Mouse (Mus musculus) myocyte (in vitro differentiated cells): ENCODE results near the gene Slc39a13. TPM values are rescaled to one million over a fixed set of nuclear protein-coding genes. Genes with fewer than 3 reads are reported as not detected.

ENCODE experiments used
- H3K27me3 ChIP-seq: one replicate; pipeline ENCODE4 v1.6.1; 2011; ENCODE audit not compliant: control insufficient read depth, insufficient read depth, insufficient read length
- H3K36me3 ChIP-seq: one replicate; pipeline ENCODE4 v1.6.1; 2011; ENCODE audit not compliant: control insufficient read depth, insufficient read depth
- H3K4me2 ChIP-seq: one replicate; pipeline ENCODE4 v1.6.1; 2011; ENCODE audit warnings: low read depth, control low read depth
- H3K4me3 ChIP-seq: one replicate; pipeline ENCODE4 v1.5.1; 2011; ENCODE audit warnings: mild to moderate bottlenecking, control low read depth, moderate library complexity
- H3K79me2 ChIP-seq: one replicate; pipeline ENCODE4 v1.6.1; 2011; ENCODE audit not compliant: control insufficient read depth, insufficient read depth
- H3ac ChIP-seq: one replicate; pipeline ENCODE4 v1.6.1; 2011; ENCODE audit not compliant: control insufficient read depth, insufficient read length
- CEBPB ChIP-seq: IDR thresholded peaks from 2 replicates; pipeline ENCODE4 v1.6.1; 2011; ENCODE audit warnings: mild to moderate bottlenecking, moderate library complexity; ENCODE audit not compliant: poor library complexity, insufficient read depth, severe bottlenecking
- E2F4 ChIP-seq: IDR thresholded peaks from one replicate; pipeline ENCODE4 v1.6.1; 2011; ENCODE audit warnings: mild to moderate bottlenecking, control low read depth, moderate library complexity; ENCODE audit not compliant: insufficient read depth
- MAX ChIP-seq: IDR thresholded peaks from one replicate; pipeline ENCODE4 v1.6.1; 2011; ENCODE audit warnings: low read depth, mild to moderate bottlenecking, control low read depth
- MYOD1 ChIP-seq, 3 experiments: IDR thresholded peaks; one replicate each; pipeline ENCODE4 v1.6.1; 2011; ENCODE audit warnings: control low read depth in 2 of 3, low read depth in 2 of 3, mild to moderate bottlenecking in 2 of 3, moderate library complexity in 1 of 3; ENCODE audit not compliant: insufficient read length in 2 of 3, control insufficient read depth in 1 of 3
- MYOG ChIP-seq, 3 experiments: IDR thresholded peaks; one replicate each; pipeline ENCODE4 v1.6.1; 2011; ENCODE audit warnings: control low read depth in 2 of 3, low read depth in 2 of 3, mild to moderate bottlenecking in 2 of 3; ENCODE audit not compliant: insufficient read length in 2 of 3, control insufficient read depth in 1 of 3, insufficient read depth in 1 of 3
- POLR2A ChIP-seq: IDR thresholded peaks from one replicate; pipeline ENCODE4 v1.6.1; 2011; ENCODE audit warnings: low read depth, mild to moderate bottlenecking, control low read depth, moderate library complexity; ENCODE audit not compliant: insufficient read length
- POLR2AphosphoS2 ChIP-seq: IDR thresholded peaks from one replicate; pipeline ENCODE4 v1.6.1; 2011; ENCODE audit warnings: low read depth, control low read depth; ENCODE audit not compliant: insufficient read length
- REST ChIP-seq: IDR thresholded peaks from one replicate; pipeline ENCODE4 v1.6.1; 2011; ENCODE audit warnings: mild to moderate bottlenecking, control low read depth, moderate library complexity; ENCODE audit not compliant: insufficient read depth, insufficient read length
- SRF ChIP-seq: IDR thresholded peaks from one replicate; pipeline ENCODE4 v1.6.1; 2011; ENCODE audit warnings: low read depth; ENCODE audit not compliant: control insufficient read depth, insufficient read length
- TCF12 ChIP-seq: IDR thresholded peaks from one replicate; pipeline ENCODE4 v1.6.1; 2011; ENCODE audit warnings: mild to moderate bottlenecking, control low read depth; ENCODE audit not compliant: poor library complexity, insufficient read depth, severe bottlenecking
- TCF3 ChIP-seq: IDR thresholded peaks from one replicate; pipeline ENCODE4 v1.6.1; 2011; ENCODE audit warnings: low read depth, control low read depth; ENCODE audit not compliant: insufficient read length
- USF1 ChIP-seq: IDR thresholded peaks from one replicate; pipeline ENCODE4 v1.6.1; 2011; ENCODE audit warnings: low read depth, mild to moderate bottlenecking, control low read depth, moderate library complexity
- polyA plus RNA-seq: library from polyadenylated mRNA; unstranded; fragments of >200 nt; fragmentation: generic; extraction: Trizol; gene quantifications from one replicate; pipeline ENCODE4 v1.2.1, GENCODE M21; 2012; ENCODE audit warnings: missing spikeins

The Slc39a13 gene
- polyA plus RNA-seq, 1 experiment = 41.1 TPM

DNA sequence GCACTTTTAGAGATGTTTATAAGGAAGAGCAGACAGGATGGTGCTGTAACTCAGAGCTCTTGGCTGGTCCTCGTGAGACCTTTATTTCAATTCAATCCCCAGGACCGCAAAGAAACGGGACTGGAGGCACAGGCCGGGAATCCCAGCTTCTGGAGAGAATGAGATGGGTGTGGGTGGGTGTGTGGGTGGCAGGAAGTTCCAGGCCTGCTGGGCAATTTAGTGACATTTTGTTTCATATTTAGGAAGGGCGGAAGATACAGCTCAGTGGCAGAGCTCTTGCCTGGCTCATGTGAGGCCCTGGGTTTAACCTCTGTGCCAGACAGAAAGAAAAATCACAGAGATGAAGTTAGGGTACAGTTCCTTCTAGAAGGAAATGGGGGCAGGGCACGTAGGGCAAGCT lies 20.0 kb upstream of the Slc39a13 start:
- H3K36me3 ChIP-seq = no peaks in the 10 kb centered on the region
- H3K27me3 ChIP-seq = no peaks in the 10 kb centered on the region
- H3ac ChIP-seq = no peak overlapping the region
- H3K4me2 ChIP-seq = no peak overlapping the region
- H3K79me2 ChIP-seq = no peaks in the 10 kb centered on the region
- TF ChIP-seq MYOD1 (IDR thresholded peaks at IDR 0.05; ENCODE audit: control insufficient read depth in 1 of 3, insufficient read length in 2 of 3, low read depth in 2 of 3) (no peak), POLR2A (no peak), CEBPB (no peak), REST (no peak), MAX (no peak), TCF12 (no peak), TCF3 (no peak), MYOG (IDR thresholded peaks at IDR 0.05; ENCODE audit: control insufficient read depth in 1 of 3, insufficient read depth in 1 of 3, insufficient read length in 2 of 3, low read depth in 2 of 3) (no peak), E2F4 (no peak), USF1 (no peak), POLR2AphosphoS2 (no peak), SRF (no peak)
- H3K4me3 ChIP-seq = no peak overlapping the region

DNA sequence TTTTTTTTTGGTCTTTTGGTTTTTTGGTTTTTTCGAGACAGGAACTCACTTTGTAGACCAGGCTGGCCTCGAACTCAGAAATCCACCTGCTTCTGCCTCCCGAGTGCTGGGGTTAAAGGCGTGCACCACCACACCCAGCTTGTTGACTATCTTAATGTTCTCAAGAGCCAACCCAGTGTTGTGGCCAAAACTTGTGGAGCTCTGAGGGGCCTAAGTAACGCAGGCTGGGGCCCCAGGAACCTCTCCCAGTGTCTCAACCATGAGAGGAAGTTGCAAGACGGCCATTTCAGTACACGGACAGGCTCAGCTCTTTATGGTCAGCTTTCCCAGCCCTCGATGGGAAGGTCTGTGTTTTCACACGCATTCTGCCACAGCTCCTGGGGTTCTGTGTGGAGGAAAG lies 18.8 kb upstream of the Slc39a13 start:
- H3K4me3 ChIP-seq = no peak overlapping the region
- TF ChIP-seq TCF3 (no peak), USF1 (no peak), POLR2A (no peak), POLR2AphosphoS2 (no peak), MYOD1 (IDR thresholded peaks at IDR 0.05; ENCODE audit: control insufficient read depth in 1 of 3, insufficient read length in 2 of 3, low read depth in 2 of 3) (no peak), MAX (no peak), REST (no peak), SRF (no peak), E2F4 (no peak), MYOG (IDR thresholded peaks at IDR 0.05; ENCODE audit: control insufficient read depth in 1 of 3, insufficient read depth in 1 of 3, insufficient read length in 2 of 3, low read depth in 2 of 3) (no peak), CEBPB (no peak), TCF12 (no peak)
- no peak overlapping the region for H3ac ChIP-seq
- no peaks in the 10 kb centered on the region for H3K27me3 ChIP-seq
- H3K4me2 ChIP-seq = no peak overlapping the region
- no peaks in the 10 kb centered on the region for H3K79me2 ChIP-seq
- H3K36me3 ChIP-seq = no peaks in the 10 kb centered on the region

- no peaks in the 10 kb centered on the region for H3K79me2 ChIP-seq
- no peak overlapping the region for H3K4me2 ChIP-seq
- TF ChIP-seq POLR2A (no peak), MYOG (IDR thresholded peaks at IDR 0.05; ENCODE audit: control insufficient read depth in 1 of 3, insufficient read depth in 1 of 3, insufficient read length in 2 of 3, low read depth in 2 of 3) (no peak), TCF3 (no peak), CEBPB (no peak), REST (no peak), E2F4 (no peak)
- no peak overlapping the region for H3K4me3 ChIP-seq
- no peaks in the 10 kb centered on the region for H3K36me3 ChIP-seq
- no peak overlapping the region for H3ac ChIP-seq
- H3K27me3 ChIP-seq = no peaks in the 10 kb centered on the region
These were observed 17.2 kb upstream of the Slc39a13 start for GRCm38 (mm10) chr2:91087453-91087852.

- no peaks in the 10 kb centered on the region for H3K27me3 ChIP-seq
- no peak overlapping the region for H3K4me3 ChIP-seq
- no peak overlapping the region for H3ac ChIP-seq
- no peak overlapping the region for H3K4me2 ChIP-seq
- no peaks in the 10 kb centered on the region for H3K79me2 ChIP-seq
- no peak for TF ChIP-seq CEBPB
- no peak for TF ChIP-seq POLR2A
- TF ChIP-seq SRF = no peak
- no peak for TF ChIP-seq E2F4
- no peak for TF ChIP-seq USF1
- no peak for TF ChIP-seq MYOD1 (IDR thresholded peaks at IDR 0.05; ENCODE audit: control insufficient read depth in 1 of 3, insufficient read length in 2 of 3, low read depth in 2 of 3)
- no peak for TF ChIP-seq MAX
- TF ChIP-seq TCF3 = no peak
- TF ChIP-seq REST = no peak
- no peak for TF ChIP-seq POLR2AphosphoS2
- no peak for TF ChIP-seq MYOG (IDR thresholded peaks at IDR 0.05; ENCODE audit: control insufficient read depth in 1 of 3, insufficient read depth in 1 of 3, insufficient read length in 2 of 3, low read depth in 2 of 3)
- no peak for TF ChIP-seq TCF12
- H3K36me3 ChIP-seq = no peaks in the 10 kb centered on the region
These were observed 16.4 kb upstream of the Slc39a13 start for GRCm38 (mm10) chr2:91086392-91087237.
